Mouse (Mus musculus) adipocyte (in vitro differentiated cells): ENCODE results near the gene Clptm1.
"Not testable (repeated sequence)": the region's sequence is repeated elsewhere in the genome, so short reads cannot be mapped to it uniquely, and the experiment has no call there.

ENCODE experiments used
- DNase-seq: peaks from one replicate; pipeline ENCODE4 v3.0.0-alpha.2; 2016; ENCODE audit warnings: low spot score

Clptm1 gene

DNA sequence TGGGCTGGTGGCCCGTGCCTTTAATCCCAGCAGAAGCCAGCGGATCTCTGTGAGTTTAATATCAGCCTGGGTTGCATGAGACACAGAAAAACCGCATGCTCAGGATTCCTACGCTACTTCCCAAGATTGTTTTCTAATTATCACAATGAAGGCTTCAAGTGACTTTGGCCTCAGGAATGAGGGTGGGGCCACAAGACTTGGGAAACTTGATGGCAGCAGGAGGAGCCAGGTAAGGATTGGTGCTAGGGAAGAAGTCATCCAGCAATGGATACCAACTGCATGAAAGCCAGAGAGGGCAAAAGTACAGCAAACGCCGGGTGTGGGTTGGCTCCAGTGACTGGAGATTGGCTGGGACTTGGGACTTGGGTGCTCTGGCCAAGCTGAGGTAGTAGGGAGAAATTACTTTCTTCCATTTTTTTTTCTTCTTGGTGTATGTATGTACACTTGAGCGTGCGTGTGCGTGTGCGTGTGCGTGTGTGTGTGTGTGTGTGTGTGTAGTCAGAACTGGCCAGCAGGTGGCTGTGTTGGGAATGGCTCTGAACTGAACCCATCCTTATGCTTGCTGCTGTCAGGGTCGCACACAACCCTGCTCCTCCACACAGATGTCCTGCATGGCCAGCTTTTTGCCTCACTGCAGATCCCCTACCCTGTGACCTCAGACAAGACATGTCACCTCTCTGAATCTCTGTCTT lies 55.0 kb downstream of the Clptm1 start:
- DNase-seq = peak; percentile 35

DNA sequence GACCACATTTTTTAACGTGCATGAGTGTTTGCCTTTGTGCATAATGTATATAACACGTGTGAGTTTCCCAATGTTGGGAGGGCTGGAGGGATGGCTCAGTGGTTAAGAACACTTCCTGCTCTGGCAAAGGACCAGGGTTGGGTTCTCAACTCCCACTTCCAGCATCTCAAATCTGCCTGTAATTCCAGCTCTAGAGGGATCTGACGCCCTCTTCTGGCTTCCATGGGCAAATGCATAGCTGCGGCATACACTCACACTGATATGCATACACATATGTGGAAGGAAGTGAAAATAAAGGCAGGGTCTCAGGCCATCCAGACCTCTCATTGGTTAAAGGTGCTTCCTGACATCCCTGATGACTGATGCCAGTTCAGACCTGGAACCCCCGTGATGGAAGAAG lies 57.5 kb downstream of the Clptm1 start:
- DNase-seq = no peak

DNA sequence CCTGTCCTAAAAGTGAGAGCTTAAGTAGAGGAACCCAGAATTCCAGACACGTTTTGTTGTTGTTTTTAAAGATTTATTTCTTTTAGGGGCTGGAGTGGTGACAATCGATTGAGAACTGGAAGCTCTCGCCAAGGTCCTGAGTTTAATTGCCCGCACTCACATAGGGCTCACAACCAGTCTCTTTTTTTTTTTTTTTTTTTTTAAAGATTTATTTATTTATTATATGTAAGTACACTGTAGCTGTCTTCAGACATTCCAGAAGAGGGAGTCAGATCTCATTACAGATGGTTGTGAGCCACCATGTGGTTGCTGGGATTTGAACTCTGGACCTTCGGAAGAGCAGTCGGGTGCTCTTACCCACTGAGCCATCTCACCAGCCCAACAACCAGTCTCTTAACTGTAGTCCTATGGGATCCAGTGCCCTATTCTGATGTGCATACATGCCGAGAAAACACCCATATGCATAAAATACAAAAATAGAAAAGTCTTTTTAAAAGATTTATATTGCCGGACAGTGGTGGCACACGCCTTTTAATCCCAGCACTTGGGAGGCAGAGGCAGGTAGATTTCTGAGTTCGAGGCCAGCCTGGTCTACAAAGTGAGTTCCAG lies 60.1 kb downstream of the Clptm1 start:
- not testable (repeated sequence) for DNase-seq

DNA sequence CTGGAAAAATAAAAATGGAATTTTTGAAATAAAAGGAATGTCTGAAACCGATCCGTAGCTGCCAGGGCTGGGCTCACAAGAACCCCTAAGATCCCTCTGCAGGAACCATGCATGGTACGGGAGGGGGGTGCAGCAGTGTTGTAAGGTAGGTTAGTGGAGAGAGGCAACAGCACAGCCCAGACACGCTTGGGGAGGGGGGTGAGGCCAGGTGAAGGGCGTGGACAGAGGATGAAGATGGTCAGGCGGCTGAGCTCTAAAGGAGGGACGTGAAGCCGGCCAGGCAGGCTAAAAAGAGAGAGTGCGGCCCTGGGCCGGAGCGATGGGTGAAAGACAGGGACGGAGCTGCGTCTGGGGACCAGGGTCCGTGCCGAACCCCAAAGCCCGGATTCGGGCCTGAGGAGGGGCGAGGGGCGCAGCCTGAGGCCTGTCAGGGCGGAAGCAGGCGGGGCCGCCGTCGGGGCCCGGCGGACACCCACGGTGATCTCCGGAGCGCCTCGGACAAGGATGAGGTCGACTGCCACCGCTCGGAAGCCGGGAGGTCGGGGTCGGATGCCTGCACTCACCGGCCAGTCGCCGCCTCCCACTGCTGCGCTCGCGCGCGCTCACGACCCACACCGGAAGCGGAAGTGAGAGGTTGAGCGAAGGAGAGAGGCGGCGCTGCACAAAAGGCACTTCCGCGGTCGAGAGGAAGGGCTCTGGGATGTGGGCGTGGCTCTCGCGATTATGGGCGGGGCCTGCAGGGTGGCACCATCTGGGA lies 60.8 kb downstream of the Clptm1 start, which contains the start of gene Clasrp:
Gene Clasrp (minus strand): TSS at position 638 of the 757 bp plus-strand sequence.
- peak; percentile 96 for DNase-seq

DNA sequence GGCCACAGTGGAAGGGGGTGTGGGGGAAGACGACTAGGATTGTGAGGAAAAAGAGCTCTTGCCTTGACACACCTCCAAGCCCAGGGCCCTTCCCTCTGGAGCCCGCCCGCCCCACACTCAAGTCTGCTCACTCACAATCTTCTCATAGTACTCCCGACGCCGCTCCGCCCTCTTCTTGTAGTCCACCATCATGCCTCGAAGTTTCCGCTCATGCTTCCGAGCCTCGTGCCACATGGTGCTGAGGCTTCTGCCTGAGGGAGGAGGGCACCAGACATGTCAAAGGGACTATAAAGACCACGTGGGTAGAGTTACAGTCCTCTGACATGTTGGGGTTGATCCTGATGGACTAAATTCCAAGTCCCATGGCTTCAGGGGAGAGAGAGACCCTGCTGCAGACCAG lies 61.8 kb downstream of the Clptm1 start:
- DNase-seq = no peak

DNA sequence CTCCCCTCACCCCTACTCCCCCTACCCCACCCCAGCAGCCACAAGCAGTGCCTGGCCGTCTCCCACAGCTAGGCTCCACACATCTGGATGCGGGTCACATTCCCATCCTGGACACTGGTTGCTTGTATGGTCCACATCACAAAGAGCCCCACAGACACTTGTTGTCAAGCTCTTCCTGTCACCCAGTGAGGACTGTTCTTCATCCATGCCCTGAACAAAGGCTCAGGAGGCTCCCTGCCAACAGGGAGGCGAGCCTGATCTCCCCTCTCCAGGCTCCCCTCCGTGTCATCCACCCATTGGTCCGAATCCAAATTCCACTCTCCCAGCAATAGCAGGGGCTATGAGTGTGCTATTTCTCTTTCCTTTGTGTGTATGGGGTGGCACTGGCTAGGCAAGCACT lies 64.3 kb downstream of the Clptm1 start:
- DNase-seq = no peak

DNA sequence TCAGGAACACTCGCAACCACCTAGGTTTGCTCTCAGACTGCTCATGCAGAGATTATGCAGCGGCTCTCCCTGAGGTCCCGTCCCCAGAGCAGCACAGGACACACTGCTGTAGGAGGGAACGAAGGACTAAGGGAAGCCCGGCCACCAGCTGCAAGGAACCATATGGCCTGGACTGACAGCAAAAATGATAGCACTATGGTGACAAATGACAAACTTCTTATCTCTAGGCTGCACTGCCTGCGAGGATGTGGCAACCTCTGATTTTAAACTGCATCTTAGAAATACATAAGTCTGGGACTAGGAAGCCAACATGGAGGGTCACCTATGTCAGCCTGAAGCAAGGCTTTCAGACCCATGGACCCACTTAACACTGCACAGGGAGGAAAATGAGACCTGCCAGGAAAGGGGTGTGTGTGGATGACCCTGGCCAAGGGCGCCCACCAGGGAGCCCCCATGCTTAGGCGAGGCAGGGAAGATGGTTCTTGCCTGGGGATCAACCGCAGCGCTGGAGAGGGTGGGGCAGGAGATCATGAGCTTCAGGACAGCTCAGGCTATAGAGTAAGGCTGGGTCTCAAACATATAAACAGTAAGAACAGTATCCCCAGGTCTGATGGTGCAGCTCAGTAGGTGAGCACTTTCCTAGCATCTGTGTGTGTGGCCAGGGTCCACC lies 71.6 kb downstream of the Clptm1 start:
- DNase-seq = no peak

DNA sequence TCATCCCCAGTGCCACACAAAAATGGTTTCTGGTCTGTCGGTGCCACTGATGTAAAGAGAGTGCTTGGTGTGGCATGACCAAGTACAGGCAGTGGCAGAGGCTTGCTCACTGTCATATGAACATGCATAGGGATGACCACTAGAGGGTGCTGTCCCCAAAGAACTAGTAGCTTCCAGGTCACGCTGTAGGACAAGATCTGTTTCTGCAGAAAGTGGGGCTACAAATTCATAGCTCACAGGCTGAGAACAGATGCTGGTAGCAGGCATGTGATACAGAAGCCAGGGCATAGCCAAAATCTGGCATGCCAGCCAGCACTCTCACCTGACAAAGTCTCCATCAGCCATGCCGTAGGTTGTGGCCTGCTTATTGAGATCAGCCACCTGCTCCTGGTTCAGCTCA lies 74.9 kb downstream of the Clptm1 start:
- DNase-seq = peak; percentile 73

DNA sequence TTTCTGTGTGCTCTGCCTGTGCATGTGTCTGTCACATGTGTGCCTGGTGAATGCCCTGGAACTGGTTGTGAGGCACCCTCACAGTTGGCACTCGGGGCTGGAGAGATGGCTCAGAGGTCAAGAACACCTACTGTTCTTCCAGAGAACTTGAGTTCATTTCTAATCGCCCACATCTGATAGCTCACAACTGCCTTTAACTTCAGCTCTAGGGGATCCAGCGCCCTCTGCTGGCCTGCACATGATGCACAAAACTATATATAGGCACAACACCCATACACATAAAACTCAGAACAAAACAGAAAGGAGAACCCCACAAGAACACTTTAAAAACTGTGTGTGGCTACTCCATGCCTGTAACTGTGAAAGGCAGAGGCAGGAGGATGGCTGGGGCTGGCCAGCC lies 75.6 kb downstream of the Clptm1 start:
- DNase-seq = peak; percentile 31

DNA sequence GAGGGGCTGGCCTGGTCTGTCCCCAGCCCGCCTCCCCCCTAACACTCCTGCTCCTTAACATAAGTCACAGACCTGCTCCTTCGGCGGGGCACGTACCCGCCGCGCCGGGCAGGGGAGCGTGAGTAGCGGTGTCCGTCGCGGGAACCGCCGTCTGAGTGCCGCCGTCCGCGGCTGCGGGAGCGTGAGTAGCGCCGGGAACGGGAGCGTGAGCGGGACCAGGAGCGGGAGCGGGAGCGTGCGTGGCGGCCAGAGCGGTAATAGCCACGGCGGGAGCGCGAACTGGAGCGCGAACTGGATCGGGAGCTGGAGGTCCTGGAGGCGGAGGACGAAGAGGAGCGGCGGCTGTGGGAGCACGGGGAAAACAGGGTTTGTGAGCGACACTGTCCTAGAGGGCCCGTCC lies 78.6 kb downstream of the Clptm1 start:
- DNase-seq = no peak
